Mouse (Mus musculus) G1E (cell line): ENCODE measurements around the gene Nell2. TPM values are rescaled to one million over a fixed set of nuclear protein-coding genes. Genes with fewer than 3 reads are reported as not detected.

ENCODE experiments used
- ATAC-seq: 2 replicates; pipeline ENCODE4 v1.8.0; 2016; ENCODE audit warnings: mild to moderate bottlenecking; ENCODE audit not compliant: insufficient number of reproducible peaks, poor library complexity, low FRiP score, severe bottlenecking; ENCODE audit errors: extremely low read depth
- DNase-seq: peaks from one replicate; pipeline ENCODE4 v3.0.0; 2012; ENCODE audit warnings: low spot score
- H3K27me3 ChIP-seq: 2 replicates; pipeline ENCODE4 v1.6.1; 2012; ENCODE audit warnings: mild to moderate bottlenecking, low read length, inconsistent platforms; ENCODE audit not compliant: insufficient read depth
- H3K36me3 ChIP-seq: replicated peaks from 2 replicates; pipeline ENCODE3; 2012; ENCODE audit warnings: mild to moderate bottlenecking, inconsistent platforms
- H3K4me1 ChIP-seq: 2 replicates; pipeline ENCODE4 v1.6.1; 2012; ENCODE audit warnings: low read depth, low read length, inconsistent platforms, mixed read lengths; ENCODE audit not compliant: insufficient read depth
- H3K4me3 ChIP-seq: 2 replicates; pipeline ENCODE4 v1.5.1; 2012; ENCODE audit warnings: low read depth, mild to moderate bottlenecking, inconsistent platforms, low read length, moderate library complexity, mixed read lengths
- H3K9me3 ChIP-seq: replicated peaks from 2 replicates; pipeline ENCODE4 v1.6.1; 2012; ENCODE audit warnings: inconsistent platforms
- CTCF ChIP-seq: IDR thresholded peaks from 2 replicates; pipeline ENCODE4 v1.5.1; 2012; ENCODE audit warnings: low read depth, low read length, inconsistent platforms, mixed read lengths
- GATA1 ChIP-seq: IDR thresholded peaks from 2 replicates; pipeline ENCODE4 v1.6.1; 2012; ENCODE audit warnings: borderline replicate concordance, low read length, inconsistent platforms, mixed read lengths
- GATA2 ChIP-seq: IDR thresholded peaks from 2 replicates; pipeline ENCODE4 v1.6.1; 2012; ENCODE audit warnings: low read depth, low read length, inconsistent platforms, borderline replicate concordance
- POLR2AphosphoS5 ChIP-seq: IDR thresholded peaks from 2 replicates; pipeline ENCODE4 v1.6.1; 2012; ENCODE audit warnings: low read depth, low read length, inconsistent platforms; ENCODE audit not compliant: insufficient replicate concordance
- TAL1 ChIP-seq: conservative IDR thresholded peaks from 2 replicates; pipeline ENCODE4 v1.6.1; 2012; ENCODE audit warnings: low read depth, low read length, inconsistent platforms, mixed read lengths
- polyA plus RNA-seq: library from polyadenylated mRNA; stranded (reverse); fragments of >175 nt; gene quantifications from 2 replicates; pipeline ENCODE4 v1.2.3, GENCODE M21; 2012
- total RNA-seq, 2 experiments: library from RNA; stranded (forward) in 1 of 2; stranded (reverse) in 1 of 2; fragments of 200-1000 nt in 1 of 2; fragments of >200 nt in 1 of 2; fragmentation: Nextera tagmentation in 1 of 2; gene quantifications; 2 replicates each; pipeline ENCODE4 v1.2.3; 2014 to 2017

Nell2 gene
- total and polyA plus RNA-seq, 3 experiments, result 0.05 TPM; not detected in 2

GRCm38 (mm10) chr15:95334323-95335296 is 193.7 kb downstream of the Nell2 start:
- Histone ChIP-seq H3K9me3 (peaks cover 57% of the 10 kb centered on the region), H3K4me1 (no peaks in the 10 kb centered on the region), H3K4me3 (no peak overlapping the region), H3K27me3 (no peaks in the 10 kb centered on the region), H3K36me3 (no peaks in the 10 kb centered on the region)
- DNase-seq, result no peak
- TF ChIP-seq GATA2, result no peak
- no peak for TF ChIP-seq POLR2AphosphoS5
- no peak for TF ChIP-seq TAL1
- TF ChIP-seq GATA1, result no peak
- no peak for TF ChIP-seq CTCF
- no peak for ATAC-seq

GRCm38 (mm10) chr15:95333229-95333628 is 195.1 kb downstream of the Nell2 start:
- ATAC-seq (no peak), DNase-seq (no peak)
- Histone ChIP-seq H3K27me3 (no peaks in the 10 kb centered on the region), H3K4me1 (no peaks in the 10 kb centered on the region), H3K4me3 (no peak overlapping the region), H3K9me3 (peaks cover 58% of the 10 kb centered on the region), H3K36me3 (no peaks in the 10 kb centered on the region)
- TF ChIP-seq GATA1 (no peak), TAL1 (no peak), CTCF (no peak), POLR2AphosphoS5 (no peak), GATA2 (no peak)

- DNase-seq (no peak), ATAC-seq (no peak)
- H3K27me3 ChIP-seq, result no peaks in the 10 kb centered on the region
- H3K9me3 ChIP-seq, result peaks cover 65% of the 10 kb centered on the region
- TF ChIP-seq POLR2AphosphoS5 (no peak), GATA2 (no peak), CTCF (no peak), TAL1 (no peak), GATA1 (no peak)
- no peaks in the 10 kb centered on the region for H3K36me3 ChIP-seq
- H3K4me1 ChIP-seq, result no peaks in the 10 kb centered on the region
- no peak overlapping the region for H3K4me3 ChIP-seq
Measured at GRCm38 (mm10) chr15:95330926-95331325, 197.4 kb downstream of the Nell2 start.

GRCm38 (mm10) chr15:95322744-95323143 is 205.6 kb downstream of the Nell2 start:
- H3K36me3 ChIP-seq, result no peaks in the 10 kb centered on the region
- no peak for DNase-seq
- peaks cover 44% of the 10 kb centered on the region for H3K9me3 ChIP-seq
- TF ChIP-seq CTCF (no peak), POLR2AphosphoS5 (no peak)
- H3K27me3 ChIP-seq, result no peaks in the 10 kb centered on the region
- ATAC-seq, result no peak
- H3K4me3 ChIP-seq, result no peak overlapping the region
- H3K4me1 ChIP-seq, result no peaks in the 10 kb centered on the region

- Histone ChIP-seq H3K36me3 (no peaks in the 10 kb centered on the region), H3K27me3 (no peaks in the 10 kb centered on the region), H3K4me3 (no peak overlapping the region), H3K4me1 (no peaks in the 10 kb centered on the region), H3K9me3 (peaks cover 39% of the 10 kb centered on the region)
- TF ChIP-seq CTCF, result no peak
- no peak for TF ChIP-seq POLR2AphosphoS5
- TF ChIP-seq GATA1, result no peak
- no peak for TF ChIP-seq GATA2
- no peak for TF ChIP-seq TAL1
- DNase-seq (no peak), ATAC-seq (no peak)
Measured at GRCm38 (mm10) chr15:95316626-95317025, 211.7 kb downstream of the Nell2 start.

GRCm38 (mm10) chr15:95314808-95315145 is 213.6 kb downstream of the Nell2 start:
- ATAC-seq, result no peak
- H3K4me3 ChIP-seq, result no peak overlapping the region
- TF ChIP-seq CTCF (no peak), GATA1 (no peak), TAL1 (no peak), GATA2 (no peak), POLR2AphosphoS5 (no peak)
- H3K9me3 ChIP-seq, result peaks cover 29% of the 10 kb centered on the region
- DNase-seq, result no peak
- H3K36me3 ChIP-seq, result no peaks in the 10 kb centered on the region
- no peaks in the 10 kb centered on the region for H3K27me3 ChIP-seq
- no peaks in the 10 kb centered on the region for H3K4me1 ChIP-seq
